Mouse (Mus musculus) fibroblast of lung, adult 2 months (primary cell): ENCODE measurements around the gene Nup214.

ENCODE experiments used
- DNase-seq: peaks from one replicate; pipeline ENCODE4 v3.0.0-alpha.2; 2011; ENCODE audit warnings: low read depth

Nup214 gene

GRCm38 (mm10) chr2:32102944-32103343 lies 128.7 kb downstream of the Nup214 start:
- no peak for DNase-seq

- DNase-seq = no peak
These were observed 129.3 kb downstream of the Nup214 start for GRCm38 (mm10) chr2:32103557-32103956.
